Mouse (Mus musculus) heart, adult 2 months (tissue): ENCODE data around the gene Nudt3. TPM values are rescaled to one million over a fixed set of nuclear protein-coding genes. Genes with fewer than 3 reads are reported as not detected.
A peak's percentile ranks its signal among the peaks of the same experiment; 100 is the strongest.

Experiments used
- DNase-seq, 2 experiments: peaks; one replicate each; pipeline ENCODE4 v3.0.0; 2021
- H3K27ac ChIP-seq: fragments of 200-600 bp; 2 replicates; pipeline ENCODE4 v1.8.1; 2022
- H3K27me3 ChIP-seq: fragments of 200-500 bp; 2 replicates; pipeline ENCODE4 v1.6.1; 2012; ENCODE audit warnings: mild to moderate bottlenecking, low read length, inconsistent platforms, mixed read lengths; ENCODE audit not compliant: control insufficient read depth, insufficient read depth
- H3K36me3 ChIP-seq: fragments of 200-500 bp; 2 replicates; pipeline ENCODE4 v1.6.1; 2012; ENCODE audit warnings: low read length, inconsistent platforms; ENCODE audit not compliant: control insufficient read depth, insufficient read depth
- H3K4me1 ChIP-seq: fragments of 200-500 bp; 2 replicates; pipeline ENCODE4 v1.6.1; 2011; ENCODE audit warnings: low read length; ENCODE audit not compliant: control insufficient read depth, insufficient read depth
- H3K4me3 ChIP-seq: fragments of 200-600 bp; 2 replicates; pipeline ENCODE4 v1.8.1; 2022
- H3K79me2 ChIP-seq: fragments of 200-500 bp; replicated peaks from 2 replicates; pipeline ENCODE4 v1.6.1; 2012; ENCODE audit warnings: mild to moderate bottlenecking, inconsistent platforms, low read length, moderate library complexity, mixed read lengths; ENCODE audit not compliant: control insufficient read depth, insufficient read depth
- H3K9ac ChIP-seq: fragments of 200-500 bp; 2 replicates; pipeline ENCODE4 v1.6.1; 2012; ENCODE audit warnings: low read depth, mild to moderate bottlenecking, control low read depth, inconsistent platforms, low read length, mixed read lengths
- CTCF ChIP-seq: fragments of 200-600 bp; IDR thresholded peaks from 2 replicates; pipeline ENCODE4 v1.8.1; 2022; ENCODE audit warnings: antibody characterized with exemption, mild to moderate bottlenecking, moderate library complexity
- EP300 ChIP-seq: fragments of 200-500 bp; IDR thresholded peaks from 2 replicates; pipeline ENCODE4 v1.6.1; 2011; ENCODE audit warnings: low read depth, low read length, control low read depth; ENCODE audit not compliant: insufficient read depth
- POLR2A ChIP-seq: fragments of 200-500 bp; IDR thresholded peaks from 2 replicates; pipeline ENCODE4 v1.6.1; 2011; ENCODE audit warnings: mild to moderate bottlenecking, low read depth, low read length, control low read depth; ENCODE audit not compliant: insufficient read depth
- WGBS: fragments of 180-500 bp; shearing (Covaris S2); methylation state at CpG from one replicate; pipeline ENCODE4 v1.1.7; 2018; 5-methylcytosine and 5-hydroxymethylcytosine counted together
- intact Hi-C: fragments of 180-260 bp; cut with DNase I; formaldehyde crosslinking; loops from one replicate; pipeline ENCODE4 v1.15.1; 2025
- polyA plus RNA-seq: library from polyadenylated mRNA; depleted of rRNA; stranded (reverse); fragments of >200 nt; gene quantifications from 2 replicates; pipeline ENCODE4 v1.2.3, GENCODE M21; 2012
- total RNA-seq, 2 experiments: library from RNA; stranded (reverse); gene quantifications; 2 replicates each; pipeline ENCODE4 v1.2.3; 2021

Nudt3 gene
- total and polyA plus RNA-seq, 3 experiments = 143 to 346 (median 330) TPM

DNA sequence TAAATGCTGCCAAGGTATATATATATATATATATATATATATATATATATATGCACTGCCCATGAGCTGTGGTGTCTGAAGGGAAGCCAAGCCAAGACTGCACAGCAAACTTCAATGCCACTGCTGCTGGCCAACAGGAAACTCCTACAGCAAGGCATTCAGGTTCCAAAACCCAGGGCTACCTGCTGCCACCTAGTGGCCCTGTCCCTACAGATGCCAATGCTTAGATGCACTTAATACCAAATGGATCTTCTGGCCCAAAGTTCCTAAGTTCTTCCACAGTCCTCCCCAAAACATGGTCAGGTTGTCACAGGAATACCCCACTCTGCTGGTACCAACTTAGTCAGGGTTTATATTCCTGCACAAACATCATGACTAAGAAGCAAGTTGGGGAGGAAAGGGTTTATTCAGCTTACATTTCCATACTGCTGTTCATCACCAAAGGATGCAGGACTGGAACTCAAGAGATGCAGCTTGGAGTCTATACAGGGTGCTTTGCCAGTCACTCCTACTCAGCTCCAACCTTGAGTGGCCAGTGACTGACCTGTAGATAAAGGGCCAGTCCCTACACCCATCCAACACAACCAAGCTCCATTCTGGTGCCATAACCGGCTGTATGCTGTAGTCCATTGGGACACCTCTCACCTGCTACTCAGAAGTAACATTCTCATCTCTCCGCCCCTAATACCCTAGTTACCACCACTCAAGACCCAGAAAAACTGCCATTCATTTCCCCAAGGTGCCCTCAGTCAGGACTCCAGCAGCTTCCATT is 6.1 kb upstream of the Nudt3 start:
- no peaks in the 10 kb centered on the region for H3K27me3 ChIP-seq
- H3K36me3 ChIP-seq = peaks cover 2% of the 10 kb centered on the region; the same call in 1 of the 2 replicates
- intact Hi-C loops = loop anchor here (1.0 to 10.0 kb wide), 3 partner anchors 63 to 415 kb away; no protein-coding TSS in a partner anchor
- H3K27ac ChIP-seq = no peak overlapping the region
- 78% methylated on average over 2 of the region's 2 CpGs for WGBS
- no peaks in the 10 kb centered on the region for H3K79me2 ChIP-seq
- H3K4me3 ChIP-seq = no peak overlapping the region
- no peak overlapping the region for H3K9ac ChIP-seq
- TF ChIP-seq CTCF (peak; percentile 80), EP300 (peak; percentile 94), POLR2A (0 out of 2 replicates have a peak, but pooled peaks have one; percentile 11)
- peak; percentile 80 to 86 for DNase-seq
- H3K4me1 ChIP-seq = peaks cover 4% of the 10 kb centered on the region

DNA sequence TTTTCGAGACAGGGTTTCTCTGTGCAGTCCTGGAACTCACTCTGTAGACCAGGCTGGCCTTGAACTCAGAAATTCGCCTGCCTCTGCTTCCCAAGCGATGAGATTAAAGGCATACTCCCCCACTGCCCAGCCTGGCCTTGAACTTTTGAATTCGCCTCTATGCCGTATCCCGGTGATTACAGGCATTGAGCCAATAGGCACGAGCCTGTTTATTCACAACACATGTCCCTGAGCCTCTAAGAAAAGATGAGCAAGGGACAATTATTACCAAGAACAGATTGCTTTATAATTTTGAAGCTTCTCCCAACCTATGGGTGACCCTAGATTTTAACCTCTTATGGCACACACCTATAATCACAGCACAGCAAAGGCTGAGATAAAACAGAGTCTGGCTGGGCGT is 5.1 kb upstream of the Nudt3 start:
- Histone ChIP-seq H3K36me3 (peaks cover 2% of the 10 kb centered on the region; the same call in 1 of the 2 replicates), H3K79me2 (no peaks in the 10 kb centered on the region), H3K27me3 (no peaks in the 10 kb centered on the region), H3K9ac (no peak overlapping the region), H3K4me3 (no peak overlapping the region), H3K27ac (no peak overlapping the region), H3K4me1 (peaks cover 4% of the 10 kb centered on the region)
- no peak for DNase-seq
- TF ChIP-seq POLR2A (no peak), CTCF (no peak), EP300 (no peak)
- 86% methylated on average over 8 of the region's 8 CpGs for WGBS
- intact Hi-C loops = loop anchor here (2.0 kb wide), 1 partner anchor 94 kb away; no protein-coding TSS in a partner anchor

DNA sequence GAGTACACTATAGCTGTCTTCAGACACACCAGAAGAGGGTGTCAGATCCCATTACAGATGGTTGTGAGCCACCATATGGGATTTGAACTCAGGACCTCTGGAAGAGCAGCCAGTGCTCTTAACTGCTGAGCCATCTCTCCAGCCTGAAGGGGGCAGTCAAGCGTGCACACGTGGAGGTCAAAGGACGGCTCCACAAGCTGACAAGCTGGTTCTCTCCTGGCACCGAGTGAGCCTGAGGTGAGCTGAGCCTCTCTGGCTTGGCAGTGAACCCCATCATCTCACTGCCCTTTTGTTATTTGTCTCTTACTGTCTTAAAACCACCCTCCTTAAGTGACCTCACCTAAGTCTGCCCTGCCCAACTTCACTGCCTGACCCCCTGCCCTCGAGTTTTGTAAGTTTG is 4.2 kb upstream of the Nudt3 start:
- 38% methylated on average over 5 of the region's 5 CpGs for WGBS
- peaks cover 3% of the 10 kb centered on the region for H3K4me1 ChIP-seq
- no peaks in the 10 kb centered on the region for H3K36me3 ChIP-seq
- H3K27me3 ChIP-seq = no peaks in the 10 kb centered on the region
- DNase-seq = no peak
- no peak overlapping the region for H3K9ac ChIP-seq
- TF ChIP-seq POLR2A (no peak), EP300 (no peak), CTCF (peak; percentile 31)
- H3K27ac ChIP-seq = no peak overlapping the region
- peaks cover 3% of the 10 kb centered on the region for H3K79me2 ChIP-seq
- no peak overlapping the region for H3K4me3 ChIP-seq
- intact Hi-C loops = no loop called here

DNA sequence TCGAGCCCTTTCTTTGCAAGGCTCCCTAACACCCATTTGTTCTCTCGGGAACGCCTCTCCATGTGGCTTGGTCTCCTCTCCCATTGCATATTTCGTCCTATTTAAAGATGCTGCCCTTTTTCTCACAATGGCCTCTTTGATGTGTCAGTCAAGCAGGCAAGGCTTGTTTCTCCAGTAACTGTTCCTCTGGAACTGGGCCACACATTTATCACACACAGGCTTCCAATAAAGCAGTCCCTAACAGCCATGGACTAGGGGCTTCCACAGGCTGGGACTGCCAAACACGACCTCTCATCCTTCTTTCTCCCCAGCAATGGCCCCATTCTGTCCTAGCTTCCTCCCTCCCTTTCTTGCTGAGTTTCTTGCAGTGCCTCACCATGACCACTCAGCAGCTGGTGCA is 3.4 kb upstream of the Nudt3 start:
- peaks cover 3% of the 10 kb centered on the region for H3K4me1 ChIP-seq
- intact Hi-C loops = no loop called here
- peaks cover 3% of the 10 kb centered on the region for H3K79me2 ChIP-seq
- no peak for TF ChIP-seq CTCF
- TF ChIP-seq POLR2A = no peak
- TF ChIP-seq EP300 = no peak
- no peaks in the 10 kb centered on the region for H3K27me3 ChIP-seq
- no peak overlapping the region for H3K4me3 ChIP-seq
- no peaks in the 10 kb centered on the region for H3K36me3 ChIP-seq
- DNase-seq = no peak
- no peak overlapping the region for H3K9ac ChIP-seq
- no peak overlapping the region for H3K27ac ChIP-seq
- 43% methylated on average over 5 of the region's 5 CpGs for WGBS

DNA sequence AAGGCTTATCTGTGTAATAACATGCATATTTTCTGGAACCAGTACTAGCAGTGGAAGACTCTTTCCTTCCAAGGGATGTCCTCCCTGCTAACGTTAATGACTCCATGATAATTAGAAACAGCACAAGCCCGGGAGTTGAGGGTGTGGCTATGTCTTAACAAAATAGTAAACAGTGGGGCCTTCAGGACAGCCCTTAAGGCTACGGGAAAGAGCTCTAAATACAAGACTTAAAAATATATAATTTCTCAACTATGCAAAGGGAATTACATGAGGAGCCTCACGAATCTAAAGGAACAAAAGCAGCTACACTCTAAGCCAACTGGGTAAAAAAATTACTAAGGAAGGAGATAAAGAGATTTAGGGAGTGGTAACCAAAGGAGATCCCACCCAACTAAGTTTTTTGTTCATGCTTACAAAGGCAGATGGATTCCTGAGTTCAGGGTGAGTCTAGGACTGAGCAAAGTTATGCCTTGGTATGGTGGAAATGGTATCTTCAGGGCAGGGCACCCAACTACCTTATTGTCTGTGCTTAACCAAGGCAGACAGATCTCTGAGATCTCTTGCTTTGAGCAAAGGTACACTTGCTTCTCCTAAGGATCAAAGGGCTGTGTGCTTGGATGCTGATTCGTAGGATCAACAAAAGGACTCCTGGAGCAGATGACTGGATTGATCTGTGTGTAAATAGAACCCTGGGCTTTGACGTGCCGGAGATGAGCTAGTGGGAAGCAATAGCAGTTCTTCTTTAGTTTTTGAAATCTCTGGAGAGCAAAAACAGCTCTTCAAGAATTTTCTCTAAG is 2.4 kb upstream of the Nudt3 start:
- no peaks in the 10 kb centered on the region for H3K27me3 ChIP-seq
- no peak overlapping the region for H3K9ac ChIP-seq
- no peaks in the 10 kb centered on the region for H3K36me3 ChIP-seq
- no peak overlapping the region for H3K27ac ChIP-seq
- H3K79me2 ChIP-seq = peaks cover 3% of the 10 kb centered on the region
- no peak for DNase-seq
- WGBS = 70% methylated on average over 7 of the region's 7 CpGs
- peaks cover 5% of the 10 kb centered on the region for H3K4me1 ChIP-seq
- intact Hi-C loops = no loop called here
- TF ChIP-seq POLR2A = no peak
- no peak for TF ChIP-seq EP300
- no peak for TF ChIP-seq CTCF
- H3K4me3 ChIP-seq = no peak overlapping the region
